Mouse (Mus musculus) G1E-ER4 (cell line): ENCODE data around the gene Smox. TPM values are rescaled to one million over a fixed set of nuclear protein-coding genes. Genes with fewer than 3 reads are reported as not detected.

Experiments used
- GATA1 ChIP-seq: IDR thresholded peaks from one replicate; pipeline ENCODE4 v1.8.0; 2012; ENCODE audit warnings: low read length, inconsistent platforms
- polyA plus RNA-seq: library from polyadenylated mRNA; stranded (reverse); fragments of >175 nt; gene quantifications from 2 replicates; pipeline ENCODE4 v1.2.3, GENCODE M21; 2012

The Smox gene
- polyA plus RNA-seq, result 0.03 TPM in 1 of 2 replicates, not detected in the other

DNA sequence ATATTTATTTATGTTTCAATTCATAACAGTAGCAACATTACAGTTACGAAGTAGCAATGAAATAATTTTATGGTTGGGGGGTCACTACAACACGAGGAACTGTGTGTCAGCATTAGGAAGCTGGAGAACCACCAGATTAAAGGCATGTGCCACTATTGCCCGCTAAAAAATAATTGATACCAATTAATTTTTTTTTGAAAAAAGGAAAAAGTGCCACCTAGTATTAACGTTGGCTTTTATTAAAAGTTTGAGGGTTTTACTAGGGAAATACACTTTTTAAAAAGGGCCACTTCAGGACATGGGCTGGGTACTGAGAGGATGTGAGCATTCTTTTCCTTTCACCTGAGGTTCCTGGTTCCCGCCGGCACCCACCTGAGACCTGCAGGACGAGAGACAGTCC is at the start of gene Smox:
Smox (plus strand) TSS at position 301 of the 400 bp plus-strand sequence.
- no peak for TF ChIP-seq GATA1

DNA sequence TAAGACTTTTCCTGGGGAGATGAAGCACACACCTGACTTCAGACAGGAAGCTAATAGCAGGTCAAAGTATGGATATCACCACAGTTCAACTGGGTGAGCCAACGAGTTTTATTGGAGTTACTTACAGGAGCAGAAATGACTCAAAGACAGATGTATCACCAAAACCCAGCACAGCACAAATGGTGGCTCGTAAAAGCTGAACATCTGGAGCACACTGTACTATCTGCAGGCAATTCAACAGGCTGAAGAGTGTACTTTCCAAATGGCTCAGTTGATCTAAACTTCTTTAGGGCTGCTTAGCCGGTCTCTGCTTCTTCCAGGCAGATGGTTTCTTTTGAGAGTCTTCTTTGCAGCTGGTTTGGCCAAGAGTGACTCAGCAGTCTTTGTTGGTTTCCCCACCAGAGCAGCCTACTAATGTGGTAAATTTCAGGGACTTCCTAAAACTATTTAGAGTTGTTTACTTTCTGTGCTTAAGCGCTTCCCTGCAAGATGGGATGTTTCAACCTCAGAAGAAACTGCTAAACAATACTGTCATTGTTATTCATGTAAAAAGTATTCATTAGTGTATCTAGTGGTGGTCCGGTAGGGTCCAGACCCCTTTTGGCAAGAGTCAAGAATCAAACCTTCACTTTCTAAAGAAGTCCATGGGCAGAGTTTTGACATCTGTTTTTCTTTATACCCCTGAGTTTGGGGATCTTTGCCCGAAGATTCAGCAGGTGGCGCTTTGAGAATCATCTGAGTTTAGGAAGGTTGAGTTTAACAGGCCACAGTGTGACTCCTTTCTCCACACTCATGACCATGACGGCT is 48.0 kb upstream of the Smox start:
- TF ChIP-seq GATA1, result no peak

DNA sequence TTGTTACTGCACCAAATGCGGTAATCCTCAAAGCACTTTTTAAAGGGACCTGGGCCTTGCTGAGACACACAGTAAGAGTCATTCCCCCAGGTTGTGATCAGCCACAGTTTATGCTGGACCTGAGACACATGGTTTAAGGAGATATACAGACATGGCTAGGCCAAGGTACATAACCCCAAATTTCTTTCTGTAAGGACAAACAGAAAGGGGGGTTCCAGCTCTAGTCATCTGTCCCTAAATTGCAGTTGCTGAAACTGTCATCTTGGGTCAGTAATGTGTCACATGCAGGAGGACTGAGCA is 47.5 kb upstream of the Smox start:
- TF ChIP-seq GATA1, result no peak

DNA sequence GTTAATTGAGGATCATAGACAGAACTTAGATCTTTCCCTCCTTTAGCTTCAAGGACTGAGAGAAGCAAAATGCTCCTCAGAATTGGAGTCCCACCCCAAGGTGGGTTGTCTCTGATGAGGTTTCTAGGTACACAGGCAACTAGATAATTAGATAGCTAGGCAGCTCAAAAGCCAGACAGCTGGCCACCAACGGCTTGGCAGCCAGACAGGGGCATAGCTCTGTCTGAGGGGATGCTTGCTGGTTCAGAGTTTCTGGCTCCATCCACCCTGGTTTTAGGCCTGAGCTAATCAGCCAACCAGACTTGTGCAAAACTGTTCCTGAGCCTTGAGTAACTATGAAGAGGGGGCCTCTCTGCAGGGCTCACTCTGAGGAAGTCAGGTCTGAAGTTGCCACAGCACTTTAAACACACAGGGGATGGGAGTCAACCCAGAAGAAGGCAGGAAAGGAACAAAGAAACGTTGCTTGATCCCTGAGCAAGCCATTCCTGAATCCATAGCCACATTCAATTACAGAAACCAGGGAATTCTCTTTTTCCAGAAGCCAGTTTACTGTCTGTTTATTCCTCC is 44.8 kb upstream of the Smox start:
- TF ChIP-seq GATA1, result no peak

DNA sequence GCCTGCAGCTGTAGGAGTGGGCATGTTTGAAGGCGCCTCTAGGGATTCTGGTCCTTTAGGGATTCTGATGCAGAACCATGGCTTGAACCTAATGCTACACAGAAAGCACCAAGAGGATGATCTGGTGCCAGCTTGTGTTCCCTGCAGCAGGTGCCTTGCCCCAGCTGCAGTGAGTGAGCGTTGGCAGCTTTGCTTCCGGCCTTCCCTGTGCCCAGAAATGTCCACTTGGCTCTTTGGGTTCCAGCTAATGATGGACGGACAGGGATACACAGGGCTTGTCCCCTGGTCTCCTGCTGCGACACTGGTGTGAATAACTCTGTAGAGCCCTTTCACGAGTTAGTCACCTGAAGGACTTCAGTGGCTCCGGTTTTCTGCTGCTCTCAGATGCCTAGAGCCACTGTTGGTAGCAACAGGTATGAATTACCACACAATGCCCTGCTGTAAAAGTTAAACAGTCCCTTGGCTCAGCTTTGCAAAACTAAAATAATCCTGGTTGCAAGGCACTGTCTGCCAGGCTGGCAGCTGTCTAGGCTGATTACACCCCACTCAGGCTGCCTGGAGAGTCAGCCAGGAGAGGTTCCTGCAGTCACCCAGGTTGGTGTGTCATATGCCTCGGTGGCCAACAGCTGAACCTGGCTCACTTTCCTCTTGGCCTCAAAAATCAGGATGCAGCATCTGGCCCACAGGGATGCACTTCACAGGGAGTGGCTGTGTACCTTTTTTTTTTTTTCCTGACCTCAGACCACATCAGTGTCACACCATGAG is 43.5 kb upstream of the Smox start:
- TF ChIP-seq GATA1, result no peak

DNA sequence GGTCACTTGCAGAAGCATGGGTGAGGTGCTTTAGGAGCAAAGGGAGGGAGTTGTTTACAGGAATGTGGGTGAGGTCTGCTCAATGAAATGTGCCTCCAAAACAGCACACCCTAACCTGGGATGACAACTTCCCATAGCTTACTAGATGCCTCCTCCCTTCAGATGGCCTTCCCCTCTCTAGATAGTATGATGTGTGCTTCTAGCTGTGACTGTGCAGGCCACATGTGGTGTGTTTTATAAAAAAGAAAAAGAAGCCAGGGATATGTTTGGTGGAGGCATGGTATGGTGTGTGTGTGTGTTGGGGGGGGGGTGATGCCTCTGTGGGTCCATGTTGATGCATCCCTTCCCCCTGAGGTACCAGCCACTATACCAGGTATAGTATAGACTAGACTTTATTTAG is 42.9 kb upstream of the Smox start:
- no peak for TF ChIP-seq GATA1

DNA sequence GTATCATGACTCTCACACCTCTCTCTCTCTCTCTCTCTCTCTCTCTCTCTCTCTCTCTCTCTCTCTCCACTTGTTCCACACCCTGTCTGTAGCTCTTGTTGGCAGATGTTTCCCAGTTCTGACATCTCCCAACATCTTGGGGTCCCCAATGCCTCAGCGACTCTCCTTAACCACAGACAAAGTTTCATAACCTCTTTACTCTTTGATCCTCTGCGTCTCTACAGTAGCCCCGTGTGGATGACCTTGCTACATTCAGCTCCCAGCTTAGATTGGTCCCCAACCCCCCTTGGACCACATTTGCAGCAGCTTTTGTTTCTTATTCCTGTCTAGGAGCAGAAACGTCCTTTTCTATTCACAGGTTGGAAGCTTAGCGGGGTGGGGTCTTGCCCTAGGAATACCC is 41.6 kb upstream of the Smox start:
- no peak for TF ChIP-seq GATA1

DNA sequence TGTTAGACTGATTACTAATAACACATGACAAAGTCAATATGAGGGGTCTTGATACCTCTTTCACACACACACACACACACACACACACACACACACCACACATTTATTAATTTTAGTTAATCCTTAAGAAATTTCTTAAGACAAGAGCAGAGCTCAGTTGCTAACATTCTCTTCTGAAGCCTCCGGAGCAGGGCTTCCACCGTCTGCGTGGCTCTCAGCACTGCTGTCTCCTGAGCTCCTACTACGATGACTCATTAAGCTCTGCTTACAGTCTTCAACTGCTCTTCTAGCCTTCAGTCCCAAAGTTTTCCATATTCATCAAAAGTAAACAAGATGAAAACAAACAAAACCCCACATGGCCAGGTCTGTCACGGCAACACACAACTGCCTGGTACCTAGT is 40.8 kb upstream of the Smox start:
- TF ChIP-seq GATA1, result no peak

DNA sequence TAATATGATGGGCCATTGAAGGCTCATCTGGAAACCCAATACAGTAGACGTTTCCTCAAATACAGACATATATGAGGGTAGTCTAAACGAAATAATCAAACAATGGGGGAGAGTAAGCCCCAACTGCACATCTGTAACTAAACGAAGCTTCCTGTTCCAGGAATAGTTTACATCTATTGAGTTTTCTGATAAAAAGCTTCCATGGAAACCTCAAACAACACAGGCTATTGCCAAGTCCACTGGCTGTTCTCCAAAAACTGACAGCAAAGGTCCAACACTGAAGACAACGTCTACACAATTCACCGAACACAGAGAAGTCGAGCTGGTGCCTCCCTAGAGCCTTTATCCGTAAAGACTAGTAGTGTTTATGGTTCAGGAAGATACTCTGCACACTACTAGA is 33.6 kb upstream of the Smox start:
- no peak for TF ChIP-seq GATA1

DNA sequence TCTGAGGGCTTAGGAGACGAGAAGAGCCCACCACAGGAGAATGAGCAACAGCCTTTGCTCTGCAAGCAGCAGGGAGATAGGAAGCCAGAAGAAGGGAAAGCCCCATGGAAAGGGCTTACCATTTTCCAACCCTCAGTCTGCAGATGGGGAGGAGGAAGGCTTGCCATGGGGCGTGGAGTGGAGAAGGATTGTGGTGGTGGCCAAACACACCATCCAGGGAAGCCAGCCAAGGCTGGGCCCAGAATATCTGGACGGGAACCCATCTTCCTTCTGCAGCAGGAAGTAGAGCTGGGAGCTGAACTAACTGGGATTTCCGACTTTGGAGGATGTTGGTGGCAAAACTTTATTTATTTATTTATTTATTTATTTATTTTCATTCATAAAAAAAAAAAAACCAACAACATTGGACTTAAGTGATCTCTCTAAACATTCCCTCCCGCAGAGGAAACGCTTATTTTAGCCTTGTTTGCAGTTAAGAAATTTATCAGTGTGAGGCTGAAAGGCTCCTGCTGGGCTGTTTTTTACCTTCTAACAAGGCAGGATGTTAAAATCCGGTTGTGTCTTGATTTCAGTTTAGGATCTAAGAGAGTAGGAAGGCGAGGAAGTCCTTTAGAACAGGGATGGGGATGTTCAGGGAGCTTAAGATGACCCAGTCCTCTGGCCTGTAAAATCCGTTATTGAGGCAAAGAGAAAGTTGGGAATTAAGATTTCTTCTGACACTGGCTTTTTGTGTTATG is 30.2 kb upstream of the Smox start:
- TF ChIP-seq GATA1, result no peak

DNA sequence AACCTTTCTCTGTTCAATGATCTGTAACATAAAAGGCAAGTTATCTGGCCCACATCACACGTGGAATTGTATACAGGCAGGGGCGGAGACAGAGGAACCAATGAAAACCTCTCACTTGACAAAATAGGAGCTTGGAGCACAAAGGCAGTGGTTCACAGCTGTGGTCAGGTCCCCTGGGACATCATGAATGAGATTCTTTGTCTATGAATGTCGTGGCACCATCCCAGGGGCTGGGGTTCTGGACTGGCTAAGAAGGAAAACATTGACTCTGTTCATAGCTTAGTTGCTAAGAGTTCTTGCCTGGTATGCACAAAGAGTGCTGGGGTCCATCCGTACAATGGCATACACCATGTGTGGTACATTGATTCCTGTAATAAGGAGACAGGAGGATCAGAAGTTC is 28.3 kb upstream of the Smox start:
- TF ChIP-seq GATA1, result no peak

DNA sequence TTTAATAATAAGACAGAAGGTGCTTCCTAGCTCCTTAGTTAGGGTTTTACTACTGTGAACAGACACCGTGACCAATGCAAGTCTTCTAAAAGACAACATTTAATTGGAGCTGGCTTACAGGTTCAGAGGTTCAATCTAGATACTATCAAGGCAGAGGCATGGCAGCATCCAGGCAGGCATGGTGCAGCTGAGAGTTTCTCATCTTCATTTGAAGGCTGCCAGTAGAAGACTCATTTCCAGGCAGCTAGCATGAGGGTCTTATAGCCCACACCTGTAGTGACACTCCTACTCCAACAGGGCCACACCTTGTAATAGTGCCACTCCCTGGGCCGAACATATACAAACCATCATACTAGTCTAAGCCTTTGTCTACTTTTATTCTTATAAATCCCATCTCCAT is 27.1 kb upstream of the Smox start:
- TF ChIP-seq GATA1, result no peak

DNA sequence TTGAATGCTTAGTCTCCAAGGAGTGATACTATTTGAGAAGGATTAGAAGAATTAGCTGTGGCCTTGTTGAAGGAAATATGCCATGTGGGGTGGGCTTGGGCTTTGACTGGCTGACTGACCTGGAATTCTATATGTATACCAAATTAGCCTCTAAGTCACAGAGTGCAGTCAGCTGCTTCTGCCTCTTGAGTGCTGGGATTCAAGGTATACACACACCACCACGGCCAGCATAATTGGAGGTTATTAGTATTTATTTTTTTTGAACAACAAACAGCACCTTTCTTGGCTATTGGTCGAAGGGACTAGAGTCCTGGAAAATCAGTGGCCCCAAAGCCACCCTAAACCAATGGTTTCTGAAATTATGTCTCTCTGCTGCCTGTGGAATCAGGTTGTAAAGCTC is 24.6 kb upstream of the Smox start:
- no peak for TF ChIP-seq GATA1

DNA sequence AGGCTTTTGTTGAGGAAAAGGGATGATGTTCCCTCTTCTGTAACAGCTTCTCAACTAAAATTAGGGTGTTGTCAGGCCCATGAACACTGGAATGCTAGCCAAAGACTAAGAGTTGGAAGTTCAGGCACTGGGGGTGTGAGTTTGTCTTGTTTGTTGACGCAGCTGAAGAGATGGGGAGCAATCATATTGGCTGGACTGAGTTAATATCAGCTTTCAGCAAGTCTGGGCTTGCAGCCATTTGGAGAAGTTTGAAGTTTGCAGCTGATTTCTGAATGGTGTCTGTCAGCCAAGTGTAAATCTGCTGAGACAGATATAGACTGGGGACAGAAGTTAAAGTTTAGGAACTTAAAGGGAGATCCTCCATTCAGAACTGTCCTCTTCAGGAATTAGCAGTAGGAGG is 21.4 kb upstream of the Smox start:
- no peak for TF ChIP-seq GATA1

DNA sequence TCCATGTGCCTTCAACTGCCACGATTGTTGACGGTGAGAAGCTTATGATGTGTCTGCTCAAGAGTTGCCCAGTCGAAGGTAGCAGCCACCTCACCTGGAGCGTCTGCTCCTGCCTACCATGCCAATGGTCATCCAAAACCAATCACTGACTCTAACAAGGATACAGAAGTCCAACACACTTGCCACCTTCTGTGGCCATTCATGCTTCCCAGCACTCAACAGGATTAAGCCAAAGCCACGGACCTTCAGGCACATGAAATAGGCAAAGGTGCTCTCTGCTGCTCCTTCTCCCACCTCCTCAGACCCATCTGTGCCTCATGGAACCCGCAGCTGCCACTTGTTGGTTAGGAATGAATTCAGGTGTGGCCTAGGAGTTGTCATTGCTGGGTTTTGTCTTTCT is 17.5 kb upstream of the Smox start:
- TF ChIP-seq GATA1, result no peak

DNA sequence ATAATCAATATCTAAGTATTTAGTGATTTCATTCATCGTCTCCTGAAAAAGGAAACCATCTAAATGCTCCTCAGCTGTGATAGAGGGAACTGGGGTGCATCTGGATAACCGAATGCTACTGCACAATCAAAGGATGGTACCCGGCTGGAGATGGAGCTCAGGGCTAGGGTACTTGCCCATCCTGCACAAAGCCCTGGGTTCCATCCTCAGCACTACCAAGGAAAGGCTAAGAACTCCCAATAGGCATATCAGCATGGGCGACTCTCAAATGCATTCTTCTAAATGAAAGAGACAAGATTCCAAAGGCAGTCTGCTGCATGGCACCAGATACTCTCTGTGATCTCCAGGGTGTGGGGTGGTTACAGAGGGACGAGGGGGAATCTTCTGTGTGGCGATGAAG is 13.4 kb upstream of the Smox start:
- no peak for TF ChIP-seq GATA1
